Mouse (Mus musculus) erythroblast, embryonic 14.5 days (primary cell): ENCODE results near the gene 1700001C19Rik.

ENCODE experiments used
- GATA1 ChIP-seq: IDR thresholded peaks from 2 replicates; pipeline ENCODE4 v1.6.1; 2012; ENCODE audit warnings: low read length, inconsistent platforms, mixed read lengths
- TAL1 ChIP-seq: IDR thresholded peaks from 3 replicates; pipeline ENCODE4 v1.6.1; 2012; ENCODE audit warnings: low read length, inconsistent platforms, mixed read lengths

- no peak for TF ChIP-seq GATA1
- no peak for TF ChIP-seq TAL1
Measured at GRCm38 (mm10) chr17:47436156-47436906, 845 bp downstream of the 1700001C19Rik start, which contains the start of gene AI661453.
